Mouse (Mus musculus) heart, postnatal 4 days (tissue): ENCODE measurements at regions not wholly inside any gene's neighbourhood (a gene's known extent, or its start where the extent isn't known, plus 50 kb on each side); places are given as distances from the start of the nearest gene placed in this dataset.

ENCODE experiments used
- DNase-seq: peaks from one replicate; pipeline ENCODE4 v3.0.0; 2021

- peak; percentile 32 for DNase-seq
These were observed 552.4 kb downstream of the Rfpl4b start for GRCm38 (mm10) chr10:38269136-38269535.

GRCm38 (mm10) chr10:38265564-38265963, 556.0 kb downstream of the Rfpl4b start:
- no peak for DNase-seq

DNA sequence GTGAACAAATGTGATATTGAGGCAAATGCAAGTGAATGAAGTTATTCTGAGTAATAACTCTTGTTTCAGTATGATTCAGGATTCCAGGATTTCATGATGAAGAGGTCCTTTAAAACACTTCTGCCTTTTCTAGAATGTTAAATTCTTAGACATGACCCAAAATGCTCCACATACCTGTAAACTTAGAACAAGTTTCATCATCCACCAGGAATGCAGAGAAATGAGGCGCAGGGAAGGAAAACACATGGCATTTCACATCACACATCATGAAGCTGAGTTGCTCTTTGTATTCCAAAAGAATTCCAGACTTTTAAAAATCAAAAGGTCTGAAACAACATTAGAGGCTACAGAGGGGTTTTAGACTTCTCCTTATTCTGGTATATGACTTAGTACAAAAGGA, 574.8 kb downstream of the Rfpl4b start:
- no peak for DNase-seq
